In the genomic region with DNA sequence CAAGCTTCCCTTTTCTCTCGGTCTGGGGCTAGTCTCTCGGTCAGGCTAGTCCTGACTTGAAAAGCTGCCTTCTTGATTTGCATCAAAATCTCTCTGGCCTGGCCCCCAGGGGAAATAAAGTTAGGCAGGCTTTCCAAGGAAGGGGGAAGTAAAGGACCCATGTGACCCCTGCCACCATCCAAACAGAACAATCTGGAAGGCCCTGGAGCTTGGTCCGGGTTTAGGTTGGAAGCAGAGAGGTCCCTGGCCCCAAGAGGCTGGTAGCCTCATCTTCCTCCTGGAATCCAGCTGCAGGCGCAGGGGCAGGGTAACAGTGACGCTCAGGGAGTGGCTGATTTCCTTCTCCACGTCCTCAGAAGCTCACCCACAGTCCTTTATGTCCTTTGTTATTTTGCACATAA, we compare ENCODE assay signal across 9 mouse cellular contexts. TPM values are rescaled to one million over a fixed set of nuclear protein-coding genes. Genes with fewer than 3 reads are reported as not detected.
DNase-seq lines count a peak whose midpoint lies in the region; ATAC-seq lines count a peak whose summit lies in the region.
"Had no signal": no experiment of that assay in that cellular context is flagged by ENCODE, and none has a peak within 500 bp of the region (broad histone marks: within the 10 kb centered on the region; RNA-seq: fewer than 3 reads in every experiment).

No protein-coding gene starts in this region.

- no peaks in the 10 kb centered on the region for H3K9me3 ChIP-seq in forebrain, embryonic 13.5 days (replicated peaks)
- no peaks in the 10 kb centered on the region for H3K9me3 ChIP-seq in forebrain, embryonic 14.5 days (replicated peaks; ENCODE audit: control insufficient read depth, low read length)
- no peaks in the 10 kb centered on the region for H3K9me3 ChIP-seq in lung, embryonic 16.5 days (ENCODE audit: control insufficient read depth, low read length)
- H3K9me3 ChIP-seq in embryonic facial prominence, embryonic 14.5 days (ENCODE audit: control insufficient read depth, low read length), result no peaks in the 10 kb centered on the region
- H3K9me3 ChIP-seq in limb, embryonic 13.5 days, result no peaks in the 10 kb centered on the region

- H3K27ac ChIP-seq in forebrain, embryonic 13.5 days, result no peak overlapping the region; the same call in 1 of the 2 replicates
- H3K27ac ChIP-seq in forebrain, embryonic 14.5 days (ENCODE audit: low read depth, low read length), result no peak overlapping the region
- peak overlapping the region; percentile 84 for H3K27ac ChIP-seq in lung, embryonic 16.5 days (ENCODE audit: low read length)
- H3K27ac ChIP-seq in embryonic facial prominence, embryonic 14.5 days (replicated peaks; ENCODE audit: low read depth, low read length), result no peak overlapping the region
- H3K27ac ChIP-seq in limb, embryonic 13.5 days, result no peak overlapping the region

- no peak overlapping the region for H3K4me3 ChIP-seq in forebrain, embryonic 13.5 days
- no peak overlapping the region for H3K4me3 ChIP-seq in forebrain, embryonic 14.5 days (ENCODE audit: low read depth, low read length)
- no peak overlapping the region for H3K4me3 ChIP-seq in lung, embryonic 16.5 days (ENCODE audit: low read length)
- no peak overlapping the region for H3K4me3 ChIP-seq in embryonic facial prominence, embryonic 14.5 days (ENCODE audit: low read depth, low read length)
- no peak overlapping the region for H3K4me3 ChIP-seq in limb, embryonic 13.5 days

- peaks cover 44% of the 10 kb centered on the region for H3K27me3 ChIP-seq in forebrain, embryonic 13.5 days
- H3K27me3 ChIP-seq in forebrain, embryonic 14.5 days (replicated peaks; ENCODE audit: control insufficient read depth, insufficient read depth, low read length), result 0 out of 2 replicates have a peak, but pooled peaks cover 11% of the 10 kb centered on the region
- H3K27me3 ChIP-seq in lung, embryonic 16.5 days (ENCODE audit: control insufficient read depth, insufficient read depth, low read depth, low read length), result peaks cover 24% of the 10 kb centered on the region
- peaks cover 45% of the 10 kb centered on the region for H3K27me3 ChIP-seq in embryonic facial prominence, embryonic 14.5 days (replicated peaks; ENCODE audit: control insufficient read depth, insufficient read depth, low read length)
- peaks cover 56% of the 10 kb centered on the region for H3K27me3 ChIP-seq in limb, embryonic 13.5 days

- no peak for DNase-seq in forebrain, embryonic 14.5 days (ENCODE audit: low spot score)
- DNase-seq in lung, adult 18-20 months, result no peak
- DNase-seq in embryonic facial prominence, embryonic 14.5 days (ENCODE audit: low spot score), result no peak
- DNase-seq in cerebellum, adult 9-11 months, result no peak
- no peak for DNase-seq in urinary bladder, postnatal 10 days (ENCODE audit: low spot score)
- DNase-seq: cerebellum, adult 11 months had no signal

- H3K4me1 ChIP-seq in forebrain, embryonic 13.5 days, result peaks cover 43% of the 10 kb centered on the region
- peaks cover 3% of the 10 kb centered on the region for H3K4me1 ChIP-seq in forebrain, embryonic 14.5 days (ENCODE audit: control insufficient read depth, insufficient read depth, low read length)
- peaks cover 28% of the 10 kb centered on the region for H3K4me1 ChIP-seq in lung, embryonic 16.5 days (replicated peaks; ENCODE audit: control insufficient read depth, insufficient read depth, low read length)
- H3K4me1 ChIP-seq in embryonic facial prominence, embryonic 14.5 days (ENCODE audit: control insufficient read depth, insufficient read depth, low read length), result peaks cover 12% of the 10 kb centered on the region
- peaks cover 34% of the 10 kb centered on the region for H3K4me1 ChIP-seq in limb, embryonic 13.5 days

- no peak overlapping the region for H3K9ac ChIP-seq in forebrain, embryonic 13.5 days
- no peak overlapping the region for H3K9ac ChIP-seq in forebrain, embryonic 14.5 days (ENCODE audit: low read length)
- peak overlapping the region; percentile 42 for H3K9ac ChIP-seq in lung, embryonic 16.5 days (ENCODE audit: low read length)
- peak overlapping the region; percentile 37; the same call in 1 of the 2 replicates for H3K9ac ChIP-seq in embryonic facial prominence, embryonic 14.5 days (ENCODE audit: low read depth, low read length)
- no peak overlapping the region for H3K9ac ChIP-seq in limb, embryonic 13.5 days

- WGBS in forebrain, embryonic 13.5 days, result 6% methylated on average over 5 of the region's 6 CpGs
- WGBS in forebrain, embryonic 14.5 days, result 11% methylated on average over 6 of the region's 6 CpGs
- WGBS in lung, embryonic 16.5 days, result 11% methylated on average over 6 of the region's 6 CpGs
- 14% methylated on average over 6 of the region's 6 CpGs for WGBS in embryonic facial prominence, embryonic 14.5 days
- WGBS in limb, embryonic 13.5 days, result 12% methylated on average over 4 of the region's 6 CpGs

- H3K4me2 ChIP-seq in forebrain, embryonic 13.5 days, result peak overlapping the region; percentile 32
- no peak overlapping the region for H3K4me2 ChIP-seq in forebrain, embryonic 14.5 days (ENCODE audit: low read length)
- H3K4me2 ChIP-seq in lung, embryonic 16.5 days (ENCODE audit: low read depth, low read length), result peak overlapping the region; percentile 49
- H3K4me2 ChIP-seq in embryonic facial prominence, embryonic 14.5 days (ENCODE audit: low read depth, low read length), result peak overlapping the region; percentile 48; the same call in 1 of the 2 replicates
- H3K4me2 ChIP-seq in limb, embryonic 13.5 days (replicated peaks), result peak overlapping the region; percentile 40

- no peaks in the 10 kb centered on the region for H3K36me3 ChIP-seq in forebrain, embryonic 13.5 days (ENCODE audit: poor library complexity, severe bottlenecking)
- no peaks in the 10 kb centered on the region for H3K36me3 ChIP-seq in forebrain, embryonic 14.5 days (ENCODE audit: control insufficient read depth, insufficient read depth, low read length)
- no peaks in the 10 kb centered on the region for H3K36me3 ChIP-seq in lung, embryonic 16.5 days (ENCODE audit: control insufficient read depth, insufficient read depth, low read length)
- no peaks in the 10 kb centered on the region for H3K36me3 ChIP-seq in embryonic facial prominence, embryonic 14.5 days (ENCODE audit: control insufficient read depth, insufficient read depth, low read length)
- H3K36me3 ChIP-seq in limb, embryonic 13.5 days, result no peaks in the 10 kb centered on the region

- no peak for ATAC-seq in forebrain, embryonic 13.5 days
- ATAC-seq in forebrain, embryonic 14.5 days, result no peak
- no peak for ATAC-seq in lung, embryonic 16.5 days (ENCODE audit: low read depth)
- ATAC-seq in embryonic facial prominence, embryonic 14.5 days (ENCODE audit: low read depth), result no peak
- no peak for ATAC-seq in limb, embryonic 13.5 days (ENCODE audit: low FRiP score, low read depth)

RNA-seq across cellular contexts. Expression of a gene that starts 36.5 kb away (rescaled TPM):
- 16.2 and 18.8 TPM in 2 replicates for polyA plus RNA-seq in forebrain, embryonic 13.5 days (2015; fragmentation: Nextera tagmentation; extraction: Ambion mirVana)
- 17.5 and 18.8 TPM in 2 replicates for polyA plus RNA-seq in forebrain, embryonic 14.5 days (2014; fragmentation: Nextera tagmentation; extraction: Ambion mirVana)
- polyA plus RNA-seq in lung, embryonic 16.5 days (2015; fragmentation: Nextera tagmentation; extraction: Ambion mirVana), result 18.5 and 19.7 TPM in 2 replicates
- polyA plus RNA-seq in embryonic facial prominence, embryonic 14.5 days (2014; fragmentation: Nextera tagmentation; extraction: Ambion mirVana), result 15.0 and 17.7 TPM in 2 replicates
- polyA plus RNA-seq in limb, embryonic 13.5 days (2015; fragmentation: Nextera tagmentation; extraction: Ambion mirVana), result 16.8 and 17.8 TPM in 2 replicates

Comparison
In these comparisons a context has a peak if more than half of its experiments do, and no peak if none do; other contexts are left out.
1. H3K9ac ChIP-seq: peak in lung, embryonic 16.5 days (single experiment) and embryonic facial prominence, embryonic 14.5 days (single experiment); none in forebrain, embryonic 13.5 days (single experiment), forebrain, embryonic 14.5 days (single experiment) and limb, embryonic 13.5 days (single experiment).